Mouse (Mus musculus) CH12.LX (cell line): Measurements from ENCODE around the gene Gtsf1. TPM values are rescaled to one million over a fixed set of nuclear protein-coding genes. Genes with fewer than 3 reads are reported as not detected.

ENCODE experiments used
- DNase-seq: peaks from one replicate; pipeline ENCODE4 v3.0.0-alpha.2; 2013; ENCODE audit errors: extremely low read depth
- H3K27ac ChIP-seq: 2 replicates; pipeline ENCODE4 v1.5.1; 2012; ENCODE audit warnings: low read depth, mild to moderate bottlenecking, control low read depth, moderate library complexity; ENCODE audit not compliant: insufficient read depth
- H3K27me3 ChIP-seq: replicated peaks from 2 replicates; pipeline ENCODE3; 2012; ENCODE audit warnings: inconsistent platforms
- H3K36me3 ChIP-seq, 2 experiments: replicated peaks in 1 of 2; 2 replicates each; pipeline versions ENCODE3 to v1.6.1; 2012; ENCODE audit warnings: inconsistent platforms in 1 of 2, low read length in 1 of 2, mild to moderate bottlenecking in 1 of 2, mixed read lengths in 1 of 2, moderate library complexity in 1 of 2; ENCODE audit not compliant: control insufficient read depth in 1 of 2, insufficient read depth in 1 of 2
- H3K4me1 ChIP-seq, 2 experiments: 2 replicates each; pipeline ENCODE4 v1.6.1; 2012; ENCODE audit warnings: inconsistent platforms in 1 of 2, moderate library complexity in 1 of 2; ENCODE audit not compliant: insufficient read depth in 2 of 2, control insufficient read depth in 1 of 2
- H3K4me2 ChIP-seq: 2 replicates; pipeline ENCODE4 v1.6.1; 2012; ENCODE audit warnings: low read depth, mild to moderate bottlenecking, control low read depth; ENCODE audit not compliant: poor library complexity, insufficient read depth, severe bottlenecking
- H3K4me3 ChIP-seq, 3 experiments: fragments of 150-350 bp in 1 of 3; sonication (generic) in 1 of 3; replicated peaks in 1 of 3; 2 replicates each; pipeline versions ENCODE3 to v1.5.1; 2011 to 2012; ENCODE audit warnings: low read depth in 2 of 3, low read length in 2 of 3, mild to moderate bottlenecking in 2 of 3, moderate library complexity in 2 of 3, control low read depth in 1 of 3, improper control_type of control experiment in 1 of 3, inconsistent platforms in 1 of 3, mixed read lengths in 1 of 3; ENCODE audit not compliant: poor library complexity in 1 of 3
- H3K79me2 ChIP-seq: replicated peaks from 2 replicates; pipeline ENCODE4 v1.6.1; 2012; ENCODE audit warnings: mild to moderate bottlenecking, moderate library complexity; ENCODE audit not compliant: control insufficient read depth, poor library complexity, insufficient read depth, severe bottlenecking; ENCODE audit errors: extremely low read depth
- H3K9ac ChIP-seq: 2 replicates; pipeline ENCODE4 v1.6.1; 2012; ENCODE audit warnings: low read depth, mild to moderate bottlenecking, control low read depth, moderate library complexity; ENCODE audit not compliant: insufficient read depth
- H3K9me3 ChIP-seq: replicated peaks from 2 replicates; pipeline ENCODE3; 2012; ENCODE audit warnings: low read length, inconsistent platforms, mixed read lengths
- CHD1 ChIP-seq: IDR thresholded peaks from 2 replicates; pipeline ENCODE4 v1.6.1; 2012; ENCODE audit warnings: low read depth, low read length, improper control_type of control experiment, inconsistent platforms
- CHD2 ChIP-seq: IDR thresholded peaks from 2 replicates; pipeline ENCODE4 v1.6.1; 2011; ENCODE audit warnings: low read length, improper control_type of control experiment
- E2F4 ChIP-seq: IDR thresholded peaks from 2 replicates; pipeline ENCODE4 v1.6.1; 2011; ENCODE audit warnings: low read depth, low read length, improper control_type of control experiment; ENCODE audit not compliant: insufficient replicate concordance
- ELF1 ChIP-seq: IDR thresholded peaks from 2 replicates; pipeline ENCODE4 v1.6.1; 2014; ENCODE audit warnings: low read depth, mild to moderate bottlenecking, inconsistent platforms, low read length, improper control_type of control experiment
- ETS1 ChIP-seq: conservative IDR thresholded peaks from 2 replicates; pipeline ENCODE4 v1.6.1; 2012; ENCODE audit warnings: low read depth, mild to moderate bottlenecking, inconsistent platforms, low read length, improper control_type of control experiment, moderate library complexity
- GABPA ChIP-seq: IDR thresholded peaks from 2 replicates; pipeline ENCODE4 v1.6.1; 2012; ENCODE audit warnings: low read depth, low read length, improper control_type of control experiment, inconsistent platforms; ENCODE audit not compliant: insufficient replicate concordance
- HCFC1 ChIP-seq: IDR thresholded peaks from 2 replicates; pipeline ENCODE4 v1.6.1; 2012; ENCODE audit warnings: low read depth, mild to moderate bottlenecking, inconsistent platforms, low read length, improper control_type of control experiment
- IRF4 ChIP-seq: IDR thresholded peaks from 2 replicates; pipeline ENCODE4 v1.6.1; 2014; ENCODE audit warnings: low read depth, mild to moderate bottlenecking, inconsistent platforms, low read length, improper control_type of control experiment
- JUND ChIP-seq: conservative IDR thresholded peaks from 2 replicates; pipeline ENCODE4 v1.6.1; 2011; ENCODE audit warnings: low read depth, low read length, improper control_type of control experiment
- KAT2A ChIP-seq: IDR thresholded peaks from 2 replicates; pipeline ENCODE4 v1.6.1; 2012; ENCODE audit warnings: low read length, improper control_type of control experiment, inconsistent platforms; ENCODE audit not compliant: insufficient replicate concordance
- MAX ChIP-seq: IDR thresholded peaks from 2 replicates; pipeline ENCODE4 v1.6.1; 2011; ENCODE audit warnings: low read length, improper control_type of control experiment
- MAZ ChIP-seq: IDR thresholded peaks from 2 replicates; pipeline ENCODE4 v1.6.1; 2012; ENCODE audit warnings: low read depth, mild to moderate bottlenecking, inconsistent platforms, low read length, improper control_type of control experiment, moderate library complexity
- NELFE ChIP-seq: IDR thresholded peaks from 2 replicates; pipeline ENCODE4 v1.6.1; 2011; ENCODE audit warnings: low read depth, low read length, improper control_type of control experiment
- NRF1 ChIP-seq: IDR thresholded peaks from 2 replicates; pipeline ENCODE4 v1.6.1; 2014; ENCODE audit warnings: low read depth, mild to moderate bottlenecking, inconsistent platforms, low read length, improper control_type of control experiment, moderate library complexity
- POLR2A ChIP-seq: IDR thresholded peaks from 2 replicates; pipeline ENCODE4 v1.6.1; 2011; ENCODE audit warnings: low read depth, mild to moderate bottlenecking, improper control_type of control experiment, low read length
- RCOR1 ChIP-seq: conservative IDR thresholded peaks from 2 replicates; pipeline ENCODE4 v1.6.1; 2012; ENCODE audit warnings: low read depth, mild to moderate bottlenecking, inconsistent platforms, low read length, improper control_type of control experiment
- UBTF ChIP-seq: IDR thresholded peaks from 2 replicates; pipeline ENCODE4 v1.6.1; 2012; ENCODE audit warnings: low read depth, mild to moderate bottlenecking, inconsistent platforms, low read length, improper control_type of control experiment, moderate library complexity
- USF1 ChIP-seq: IDR thresholded peaks from 2 replicates; pipeline ENCODE4 v1.6.1; 2014; ENCODE audit warnings: low read depth, mild to moderate bottlenecking, inconsistent platforms, low read length, improper control_type of control experiment
- ZC3H11A ChIP-seq: IDR thresholded peaks from 2 replicates; pipeline ENCODE4 v1.6.1; 2012; ENCODE audit warnings: low read depth, mild to moderate bottlenecking, inconsistent platforms, low read length, improper control_type of control experiment
- ZNF384 ChIP-seq: IDR thresholded peaks from 2 replicates; pipeline ENCODE4 v1.6.1; 2012; ENCODE audit warnings: low read depth, low read length, improper control_type of control experiment, inconsistent platforms
- dilution Hi-C: fragments of 300-500 bp; cut with MboI; formaldehyde crosslinking; loops from 2 replicates; pipeline ENCODE4 v1.14.3; 2020; ENCODE audit warnings: low sequenced_read_pairs; ENCODE audit not compliant: extremely low pct_unique_long_range_greater_than_20kb, extremely low pct_ligation_motif_present
- in situ Hi-C: fragments of 300-500 bp; cut with MboI; formaldehyde crosslinking; loops from 3 replicates; pipeline ENCODE4 v1.14.3; 2019; ENCODE audit warnings: low sequenced_read_pairs, low pct_ligation_motif_present, low pct_unique_long_range_greater_than_20kb, mixed read lengths
- polyA plus RNA-seq: library from polyadenylated mRNA; unstranded; fragments of >175 nt; gene quantifications from 2 replicates; pipeline ENCODE4 v1.2.1, GENCODE M21; 2012; ENCODE audit warnings: low read depth; ENCODE audit not compliant: insufficient read length
- total RNA-seq, 2 experiments: library from RNA; depleted of rRNA; stranded (reverse); fragments of 300-350 nt in 1 of 2; fragments of >200 nt in 1 of 2; gene quantifications; 2 replicates each; pipeline ENCODE4 v1.2.3; 2012 to 2014

Gene Gtsf1
- total RNA-seq (2012; rRNA removed) (0.21 TPM in 1 of 2 replicates, not detected in the other), total RNA-seq (2014; rRNA removed) (not detected in 2 replicates), polyA plus RNA-seq (not detected in 2 replicates)

DNA sequence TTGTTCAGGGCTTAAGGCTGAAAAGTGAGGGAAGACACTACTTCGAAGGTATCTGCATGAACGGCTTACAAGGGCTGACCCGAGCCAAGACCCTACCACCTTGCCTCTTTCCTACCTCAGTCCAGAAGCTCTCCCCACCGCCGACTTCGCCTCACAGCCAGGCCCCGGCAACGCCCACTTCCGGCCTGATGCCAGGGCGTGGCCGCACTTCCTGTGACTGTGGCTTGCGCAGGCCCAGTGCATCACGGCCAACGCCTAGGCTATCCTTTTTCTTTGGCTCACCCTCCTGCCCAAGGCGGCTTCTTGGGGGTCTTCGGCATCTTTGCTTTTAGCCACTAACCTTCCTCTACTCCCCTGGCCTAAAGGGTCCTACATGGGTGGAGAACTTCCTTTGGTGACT is at the start of gene Gtsf1:
Gtsf1 (minus strand) TSS at position 230 of the 400 bp plus-strand sequence.
- H3K36me3 ChIP-seq = no peaks in the 10 kb centered on the region
- H3K4me1 ChIP-seq = peaks cover 5 to 19% of the 10 kb centered on the region in 2 experiments; a peak in 3 of 4 replicates
- DNase-seq = no peak
- H3K4me3 ChIP-seq = no peak within 1 kb of the TSS
- dilution Hi-C loops = no loop called here
- no peak within 1 kb of the TSS for H3K4me2 ChIP-seq
- no peak within 1 kb of the TSS for H3K9ac ChIP-seq
- H3K27me3 ChIP-seq = no peaks in the 10 kb centered on the region
- TF ChIP-seq HCFC1 (no peak), E2F4 (no peak), ELF1 (no peak), USF1 (no peak), ZC3H11A (no peak), CHD1 (no peak), GABPA (no peak), MAZ (no peak), CHD2 (no peak), NRF1 (no peak), RCOR1 (no peak), IRF4 (no peak), JUND (no peak), POLR2A (no peak), KAT2A (no peak), ZNF384 (no peak), ETS1 (no peak), UBTF (no peak), NELFE (no peak)
- TF ChIP-seq, all 38 proteins: peak for 0
- Histone ChIP-seq H3K9me3 (no peaks in the 10 kb centered on the region), H3K79me2 (no peaks in the 10 kb centered on the region), H3K27ac (no peak within 1 kb of the TSS)
- in situ Hi-C loops = no loop called here

DNA sequence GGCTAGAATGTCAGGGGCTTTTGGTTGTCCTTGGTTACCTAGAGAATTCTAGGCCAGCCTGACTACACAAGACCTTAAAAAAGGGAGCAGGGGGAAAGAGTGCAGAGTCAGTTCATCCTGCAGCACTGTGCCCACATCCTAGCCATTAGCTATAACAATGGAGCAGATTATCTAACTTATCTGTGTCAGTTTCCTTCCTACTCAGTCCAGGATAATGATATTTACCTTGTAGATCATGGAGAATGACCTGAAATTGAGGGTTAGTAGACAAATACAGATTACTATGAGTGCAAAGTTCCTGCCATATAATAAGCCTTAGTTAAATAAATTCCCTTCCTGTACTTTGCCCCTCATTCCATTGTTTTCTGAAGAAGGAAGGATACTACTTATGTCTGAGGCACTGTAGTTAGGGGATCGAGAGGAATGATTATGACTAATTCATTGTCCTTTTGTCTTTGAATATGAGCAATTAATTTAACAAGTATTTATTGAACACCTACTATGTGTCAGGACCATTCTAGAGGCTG is 48.9 kb upstream of the Gtsf1 start:
- Histone ChIP-seq H3K9ac (no peak overlapping the region), H3K4me3 (no peak overlapping the region), H3K79me2 (no peaks in the 10 kb centered on the region), H3K36me3 (peaks cover 80 to 97% of the 10 kb centered on the region in 2 experiments), H3K4me1 (no peaks in the 10 kb centered on the region), H3K9me3 (no peaks in the 10 kb centered on the region), H3K27ac (no peak overlapping the region), H3K27me3 (no peaks in the 10 kb centered on the region), H3K4me2 (no peak overlapping the region)
- dilution Hi-C loops = no loop called here
- TF ChIP-seq MAX (no peak), ETS1 (no peak), ZNF384 (no peak)
- in situ Hi-C loops = no loop called here
- DNase-seq = no peak
